Mouse (Mus musculus) liver, adult (tissue): ENCODE data around the gene Mov10.

Source experiments
- GATA4 ChIP-seq: IDR thresholded peaks from 2 replicates; pipeline ENCODE4 v1.6.1; 2014; ENCODE audit warnings: mild to moderate bottlenecking, low read length; ENCODE audit not compliant: insufficient replicate concordance

Gene Mov10

GRCm38 (mm10) chr3:104770035-104770434 lies 48.3 kb downstream of the Mov10 start:
- TF ChIP-seq GATA4: no peak

GRCm38 (mm10) chr3:104769135-104769534 lies 49.2 kb downstream of the Mov10 start:
- no peak for TF ChIP-seq GATA4

- no peak for TF ChIP-seq GATA4
These were observed 50.6 kb downstream of the Mov10 start for GRCm38 (mm10) chr3:104767716-104768115.

- TF ChIP-seq GATA4: no peak
These were observed 51.2 kb downstream of the Mov10 start for GRCm38 (mm10) chr3:104767141-104767540.

- no peak for TF ChIP-seq GATA4
These were observed 53.3 kb downstream of the Mov10 start for GRCm38 (mm10) chr3:104765021-104765420.

- TF ChIP-seq GATA4: no peak
These were observed 59.5 kb downstream of the Mov10 start for GRCm38 (mm10) chr3:104758869-104759268.

GRCm38 (mm10) chr3:104758406-104758805 lies 60.0 kb downstream of the Mov10 start:
- TF ChIP-seq GATA4: no peak
